Mouse (Mus musculus): ENCODE measurements at regions not wholly inside any gene's neighbourhood (a gene's known extent, or its start where the extent isn't known, plus 50 kb on each side); places are given as distances from the start of the nearest gene placed in this dataset.

DNA sequence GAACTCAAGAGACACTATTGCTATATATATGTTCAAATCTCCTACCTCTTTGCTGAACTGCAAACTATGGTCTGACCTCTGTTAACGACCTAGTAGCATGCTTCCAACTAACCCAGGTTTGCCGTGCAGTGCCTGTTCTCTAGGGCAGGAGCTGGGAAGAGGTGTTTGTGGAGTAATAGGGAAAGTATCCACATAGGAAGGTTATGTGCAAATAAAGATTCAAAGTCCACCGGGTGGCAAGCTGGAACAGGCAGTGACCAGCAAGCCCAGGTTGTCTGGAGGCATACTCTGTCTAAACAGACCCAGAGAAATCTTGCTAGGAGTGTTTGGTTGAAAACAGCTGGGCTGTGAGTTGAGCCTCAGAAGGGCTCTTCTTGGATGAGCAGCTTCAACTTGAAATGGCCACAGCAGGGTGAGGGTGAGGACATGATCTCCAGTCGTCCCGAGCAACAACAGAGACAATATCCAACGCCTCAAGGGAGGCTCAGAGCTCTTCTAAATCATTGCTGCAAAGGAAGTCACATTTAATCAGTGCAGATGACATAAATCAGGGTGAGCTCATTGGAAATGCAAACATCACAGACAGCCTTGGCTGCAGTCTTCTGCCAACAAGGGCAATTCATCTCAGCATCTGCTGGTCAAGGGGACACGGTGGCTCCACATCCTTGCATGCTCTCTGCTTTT, 846.7 kb downstream of the Synb start:
- Histone ChIP-seq H3K36me3 (ENCODE audit: control insufficient read depth, insufficient read depth, low read length) (no peaks in the 10 kb centered on the region), H3K9ac (ENCODE audit: low read depth, low read length) (no peak overlapping the region), H3K4me1 (ENCODE audit: control insufficient read depth, insufficient read depth, low read length) (no peaks in the 10 kb centered on the region), H3K4me3 (no peak overlapping the region), H3K79me2 (replicated peaks; ENCODE audit: control insufficient read depth, insufficient read depth, low read length) (no peaks in the 10 kb centered on the region), H3K27ac (no peak overlapping the region), H3K27me3 (ENCODE audit: control insufficient read depth, insufficient read depth, low read length) (no peaks in the 10 kb centered on the region)
- no peak for DNase-seq
- 59% methylated on average over 7 of the region's 7 CpGs for WGBS
- 0 out of 2 replicates have a peak, but pooled peaks have one; percentile 11 for TF ChIP-seq CTCF (IDR thresholded peaks at IDR 0.05)
- TF ChIP-seq POLR2A (IDR thresholded peaks at IDR 0.05; ENCODE audit: insufficient read depth, low read depth, low read length) = no peak
- intact Hi-C loops (cut with DNase I) = no loop called here

- H3K79me2 ChIP-seq (replicated peaks; ENCODE audit: control insufficient read depth, insufficient read depth, low read length) = no peaks in the 10 kb centered on the region
- DNase-seq = no peak
- intact Hi-C loops (cut with DNase I) = no loop called here
- H3K4me3 ChIP-seq = no peak overlapping the region
- no peaks in the 10 kb centered on the region for H3K27me3 ChIP-seq (ENCODE audit: control insufficient read depth, insufficient read depth, low read length)
- no peak overlapping the region for H3K27ac ChIP-seq
- H3K36me3 ChIP-seq (ENCODE audit: control insufficient read depth, insufficient read depth, low read length) = no peaks in the 10 kb centered on the region
- H3K9ac ChIP-seq (ENCODE audit: low read depth, low read length) = no peak overlapping the region
- TF ChIP-seq CTCF (IDR thresholded peaks at IDR 0.05) = no peak
- TF ChIP-seq POLR2A (IDR thresholded peaks at IDR 0.05; ENCODE audit: insufficient read depth, low read depth, low read length) = no peak
- TF ChIP-seq EP300 (IDR thresholded peaks at IDR 0.05; ENCODE audit: insufficient read depth, low read depth, low read length) = no peak
- 90% methylated on average over 9 of the region's 9 CpGs for WGBS
- H3K4me1 ChIP-seq (ENCODE audit: control insufficient read depth, insufficient read depth, low read length) = no peaks in the 10 kb centered on the region
Measured at GRCm38 (mm10) chr14:68433326-68433725, 860.8 kb downstream of the Synb start.

GRCm38 (mm10) chr14:68432111-68432510, 862.0 kb downstream of the Synb start:
- Histone ChIP-seq H3K79me2 (replicated peaks; ENCODE audit: control insufficient read depth, insufficient read depth, low read length) (no peaks in the 10 kb centered on the region), H3K4me3 (no peak overlapping the region), H3K27ac (no peak overlapping the region), H3K27me3 (ENCODE audit: control insufficient read depth, insufficient read depth, low read length) (no peaks in the 10 kb centered on the region), H3K9ac (ENCODE audit: low read depth, low read length) (no peak overlapping the region), H3K4me1 (ENCODE audit: control insufficient read depth, insufficient read depth, low read length) (no peaks in the 10 kb centered on the region), H3K36me3 (ENCODE audit: control insufficient read depth, insufficient read depth, low read length) (no peaks in the 10 kb centered on the region)
- no peak for TF ChIP-seq CTCF (IDR thresholded peaks at IDR 0.05)
- TF ChIP-seq POLR2A (IDR thresholded peaks at IDR 0.05; ENCODE audit: insufficient read depth, low read depth, low read length) = no peak
- no peak for TF ChIP-seq EP300 (IDR thresholded peaks at IDR 0.05; ENCODE audit: insufficient read depth, low read depth, low read length)
- no peak for DNase-seq
- WGBS = 47% methylated on average over 2 of the region's 2 CpGs
- intact Hi-C loops (cut with DNase I) = no loop called here

GRCm38 (mm10) chr14:68427235-68427634, 866.9 kb downstream of the Synb start:
- intact Hi-C loops (cut with DNase I) = no loop called here
- WGBS = 73% methylated on average over 1 of the region's 1 CpGs
- Histone ChIP-seq H3K4me1 (ENCODE audit: control insufficient read depth, insufficient read depth, low read length) (no peaks in the 10 kb centered on the region), H3K4me3 (no peak overlapping the region), H3K9ac (ENCODE audit: low read depth, low read length) (no peak overlapping the region), H3K27ac (no peak overlapping the region), H3K79me2 (replicated peaks; ENCODE audit: control insufficient read depth, insufficient read depth, low read length) (no peaks in the 10 kb centered on the region), H3K27me3 (ENCODE audit: control insufficient read depth, insufficient read depth, low read length) (no peaks in the 10 kb centered on the region), H3K36me3 (ENCODE audit: control insufficient read depth, insufficient read depth, low read length) (no peaks in the 10 kb centered on the region)
- no peak for DNase-seq
- TF ChIP-seq POLR2A (IDR thresholded peaks at IDR 0.05; ENCODE audit: insufficient read depth, low read depth, low read length) (no peak), CTCF (IDR thresholded peaks at IDR 0.05) (no peak), EP300 (IDR thresholded peaks at IDR 0.05; ENCODE audit: insufficient read depth, low read depth, low read length) (no peak)

DNA sequence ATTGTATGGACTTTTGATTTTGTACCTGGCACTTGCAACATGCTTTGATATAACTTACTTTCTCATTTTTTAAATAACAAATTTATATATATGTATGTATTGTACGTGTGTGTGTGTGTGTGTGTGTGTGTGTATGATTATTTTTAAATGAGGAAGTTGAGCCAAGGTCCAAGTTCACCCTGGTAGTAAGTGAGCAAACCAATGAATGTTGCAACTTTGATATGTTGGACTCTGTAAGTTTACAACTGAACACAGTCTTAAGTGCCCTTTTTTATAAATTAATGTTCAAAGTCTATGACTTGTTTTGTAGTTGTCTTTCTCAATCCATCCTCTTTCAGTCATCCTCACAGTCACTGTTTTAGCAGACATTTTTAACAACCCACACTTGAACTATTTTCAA, 901.7 kb downstream of the Synb start:
- TF ChIP-seq CTCF (IDR thresholded peaks at IDR 0.05) (no peak), EP300 (IDR thresholded peaks at IDR 0.05; ENCODE audit: insufficient read depth, low read depth, low read length) (no peak), POLR2A (IDR thresholded peaks at IDR 0.05; ENCODE audit: insufficient read depth, low read depth, low read length) (no peak)
- no peak for DNase-seq
- intact Hi-C loops (cut with DNase I) = no loop called here
- Histone ChIP-seq H3K36me3 (ENCODE audit: control insufficient read depth, insufficient read depth, low read length) (no peaks in the 10 kb centered on the region), H3K4me3 (no peak overlapping the region), H3K27ac (no peak overlapping the region), H3K4me1 (ENCODE audit: control insufficient read depth, insufficient read depth, low read length) (no peaks in the 10 kb centered on the region), H3K79me2 (replicated peaks; ENCODE audit: control insufficient read depth, insufficient read depth, low read length) (no peaks in the 10 kb centered on the region), H3K9ac (ENCODE audit: low read depth, low read length) (no peak overlapping the region), H3K27me3 (ENCODE audit: control insufficient read depth, insufficient read depth, low read length) (no peaks in the 10 kb centered on the region)
- 84% methylated on average over 1 of the region's 1 CpGs for WGBS

DNA sequence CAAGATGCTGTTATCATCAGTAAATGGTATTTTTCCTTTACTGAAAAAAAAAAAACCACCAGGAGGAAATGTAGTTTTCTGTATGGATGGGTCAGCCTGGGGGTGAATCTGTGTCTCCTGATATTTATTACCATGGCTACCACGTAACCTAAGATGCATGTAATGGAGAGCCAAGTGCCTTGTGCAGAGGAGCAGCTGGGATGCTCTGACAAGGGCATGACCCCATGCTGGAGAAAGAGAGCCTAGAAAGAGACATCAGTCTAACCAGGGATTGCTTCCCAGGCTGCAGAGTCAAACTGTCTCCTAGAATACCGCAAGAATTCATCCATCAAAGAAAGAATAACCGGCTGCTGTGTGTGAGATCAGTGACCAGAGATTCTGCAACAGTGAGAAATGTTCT, 902.2 kb downstream of the Synb start:
- no peak overlapping the region for H3K27ac ChIP-seq
- no peak overlapping the region for H3K9ac ChIP-seq (ENCODE audit: low read depth, low read length)
- intact Hi-C loops (cut with DNase I) = no loop called here
- no peaks in the 10 kb centered on the region for H3K27me3 ChIP-seq (ENCODE audit: control insufficient read depth, insufficient read depth, low read length)
- H3K79me2 ChIP-seq (replicated peaks; ENCODE audit: control insufficient read depth, insufficient read depth, low read length) = no peaks in the 10 kb centered on the region
- H3K4me3 ChIP-seq = no peak overlapping the region
- no peak for DNase-seq
- H3K36me3 ChIP-seq (ENCODE audit: control insufficient read depth, insufficient read depth, low read length) = no peaks in the 10 kb centered on the region
- no peak for TF ChIP-seq CTCF (IDR thresholded peaks at IDR 0.05)
- no peaks in the 10 kb centered on the region for H3K4me1 ChIP-seq (ENCODE audit: control insufficient read depth, insufficient read depth, low read length)
- 70% methylated on average over 3 of the region's 3 CpGs for WGBS
